Mouse (Mus musculus): ENCODE results near the gene Gtf2f2.
A peak's percentile ranks its signal among the peaks of the same experiment; 100 is the strongest.

Gene Gtf2f2

GRCm38 (mm10) chr14:76010102-76011061 lies at the start of gene Gtf2f2:
Gtf2f2 (minus strand) TSS chr14:76010865.
- peak; percentile 93 for DNase-seq (ENCODE audit: low read depth)

- DNase-seq (ENCODE audit: low read depth) = no peak
Observed at GRCm38 (mm10) chr14:76059441-76059840, 48.8 kb upstream of the Gtf2f2 start.

- no peak for DNase-seq (ENCODE audit: low read depth)
Observed at GRCm38 (mm10) chr14:76053726-76054125, 43.1 kb upstream of the Gtf2f2 start.

GRCm38 (mm10) chr14:76051966-76052365 lies 41.3 kb upstream of the Gtf2f2 start:
- no peak for DNase-seq (ENCODE audit: low read depth)

GRCm38 (mm10) chr14:76045767-76046166 lies 35.1 kb upstream of the Gtf2f2 start:
- DNase-seq (ENCODE audit: low read depth) = no peak

GRCm38 (mm10) chr14:76044164-76044557 lies 33.5 kb upstream of the Gtf2f2 start:
- DNase-seq (ENCODE audit: low read depth) = no peak

GRCm38 (mm10) chr14:76043251-76044163 lies 32.8 kb upstream of the Gtf2f2 start:
- DNase-seq (ENCODE audit: low read depth) = no peak

- DNase-seq (ENCODE audit: low read depth) = no peak
Observed at GRCm38 (mm10) chr14:76033221-76033637, 22.6 kb upstream of the Gtf2f2 start.

GRCm38 (mm10) chr14:76032671-76033136 lies 22.0 kb upstream of the Gtf2f2 start:
- no peak for DNase-seq (ENCODE audit: low read depth)

GRCm38 (mm10) chr14:76031117-76031842 lies 20.6 kb upstream of the Gtf2f2 start:
- no peak for DNase-seq (ENCODE audit: low read depth)

- no peak for DNase-seq (ENCODE audit: low read depth)
Observed at GRCm38 (mm10) chr14:76024641-76025040, 14.0 kb upstream of the Gtf2f2 start.

- no peak for DNase-seq (ENCODE audit: low read depth)
Observed at GRCm38 (mm10) chr14:76020927-76021719, 10.5 kb upstream of the Gtf2f2 start.

GRCm38 (mm10) chr14:76020259-76020785 lies 9.7 kb upstream of the Gtf2f2 start:
- DNase-seq (ENCODE audit: low read depth) = no peak

- DNase-seq (ENCODE audit: low read depth) = no peak
Observed at GRCm38 (mm10) chr14:76017785-76018490, 7.3 kb upstream of the Gtf2f2 start.

- DNase-seq (ENCODE audit: low read depth) = no peak
Observed at GRCm38 (mm10) chr14:76014331-76014730, 3.7 kb upstream of the Gtf2f2 start.

- no peak for DNase-seq (ENCODE audit: low read depth)
Observed at GRCm38 (mm10) chr14:76011062-76011457, 395 bp upstream of the Gtf2f2 start.

- no peak for DNase-seq (ENCODE audit: low read depth)
Observed at GRCm38 (mm10) chr14:76009185-76009584, 1.5 kb downstream of the Gtf2f2 start.

GRCm38 (mm10) chr14:76008174-76008573 lies 2.5 kb downstream of the Gtf2f2 start:
- no peak for DNase-seq (ENCODE audit: low read depth)

GRCm38 (mm10) chr14:76005011-76005410 lies 5.7 kb downstream of the Gtf2f2 start:
- no peak for DNase-seq (ENCODE audit: low read depth)

GRCm38 (mm10) chr14:76001781-76002180 lies 8.9 kb downstream of the Gtf2f2 start:
- no peak for DNase-seq (ENCODE audit: low read depth)
